Mouse (Mus musculus): ENCODE measurements around the gene Pih1d1. TPM values are rescaled to one million over a fixed set of nuclear protein-coding genes. Genes with fewer than 3 reads are reported as not detected.

Pih1d1 gene
- total and polyA plus RNA-seq, 3 experiments: 33.8 to 48.1 (median 36.7) TPM

DNA sequence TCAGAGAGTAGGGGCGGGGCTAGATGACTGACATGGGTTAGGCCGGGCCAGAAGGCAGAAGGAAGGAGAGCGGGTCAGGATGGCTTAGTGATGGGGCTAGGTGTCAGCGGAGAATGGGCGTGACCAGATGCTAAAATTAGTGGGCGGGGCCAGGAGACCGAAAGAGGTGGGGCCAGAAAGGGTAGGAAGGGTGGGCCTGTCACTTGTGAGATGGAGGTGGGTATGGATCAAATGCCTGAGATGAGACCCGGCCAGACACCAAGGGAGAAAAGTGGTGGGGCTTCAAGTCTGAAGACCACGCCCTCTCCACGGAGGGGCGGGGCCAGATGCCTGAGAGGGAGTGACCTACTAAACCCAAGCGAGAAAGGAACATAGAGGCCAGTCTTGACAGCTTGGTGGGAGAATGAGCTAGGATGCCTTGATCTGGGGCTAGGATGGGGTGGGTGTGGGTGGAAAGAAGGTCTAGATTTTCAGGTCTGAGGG is 19.5 kb upstream of the Pih1d1 start:
- Histone ChIP-seq H3K36me3 (ENCODE audit: control insufficient read depth, insufficient read depth, low read length) (no peaks in the 10 kb centered on the region), H3K27me3 (ENCODE audit: control insufficient read depth, insufficient read depth, low read length) (no peaks in the 10 kb centered on the region), H3K4me3 (no peak overlapping the region), H3K27ac (no peak overlapping the region), H3K9ac (ENCODE audit: low read depth, low read length) (no peak overlapping the region), H3K4me1 (ENCODE audit: control insufficient read depth, insufficient read depth, low read length) (peaks cover 4% of the 10 kb centered on the region; the same call in 1 of the 2 replicates), H3K79me2 (replicated peaks; ENCODE audit: control insufficient read depth, insufficient read depth, low read length) (no peaks in the 10 kb centered on the region)
- WGBS: 37% methylated on average over 12 of the region's 12 CpGs
- no peak for TF ChIP-seq POLR2A (IDR thresholded peaks at IDR 0.05; ENCODE audit: insufficient read depth, low read depth, low read length)
- TF ChIP-seq CTCF (IDR thresholded peaks at IDR 0.05): no peak
- TF ChIP-seq EP300 (IDR thresholded peaks at IDR 0.05; ENCODE audit: insufficient read depth, low read depth, low read length): no peak
- DNase-seq: peak in 1 of 2 experiments; percentile 49
- intact Hi-C loops (cut with DNase I): loop anchor here (5.0 kb wide), 1 partner anchor 152 kb away; no protein-coding TSS in a partner anchor

DNA sequence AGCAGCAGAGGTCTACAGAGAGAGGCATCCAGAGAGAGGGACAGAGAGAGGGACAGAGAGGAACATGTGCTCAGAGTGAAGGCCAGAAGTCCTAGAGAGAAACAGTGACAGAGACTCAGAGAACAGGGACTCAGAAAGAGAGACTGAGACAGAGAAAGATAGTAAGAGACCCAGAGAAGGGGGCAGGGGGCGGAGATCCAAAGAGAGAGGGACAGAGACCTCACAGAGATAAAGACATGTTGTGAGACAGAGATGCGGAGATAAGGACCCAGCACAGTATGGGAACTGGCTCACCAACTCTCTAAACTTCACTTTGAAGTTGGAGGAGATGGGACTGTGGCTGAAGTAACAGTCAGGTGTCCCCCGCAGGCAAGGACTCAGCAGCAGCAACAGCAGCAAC is 18.7 kb upstream of the Pih1d1 start:
- Histone ChIP-seq H3K9ac (ENCODE audit: low read depth, low read length) (peak overlapping the region; percentile 39), H3K4me1 (ENCODE audit: control insufficient read depth, insufficient read depth, low read length) (peaks cover 4% of the 10 kb centered on the region; the same call in 1 of the 2 replicates), H3K79me2 (replicated peaks; ENCODE audit: control insufficient read depth, insufficient read depth, low read length) (no peaks in the 10 kb centered on the region), H3K27me3 (ENCODE audit: control insufficient read depth, insufficient read depth, low read length) (no peaks in the 10 kb centered on the region), H3K27ac (peak overlapping the region; percentile 96), H3K36me3 (ENCODE audit: control insufficient read depth, insufficient read depth, low read length) (no peaks in the 10 kb centered on the region), H3K4me3 (peak overlapping the region; percentile 69)
- WGBS: 74% methylated on average over 3 of the region's 3 CpGs
- intact Hi-C loops (cut with DNase I): loop anchor here (5.0 kb wide), 1 partner anchor 153 kb away; no protein-coding TSS in a partner anchor
- TF ChIP-seq CTCF (IDR thresholded peaks at IDR 0.05) (no peak), POLR2A (IDR thresholded peaks at IDR 0.05; ENCODE audit: insufficient read depth, low read depth, low read length) (no peak), EP300 (IDR thresholded peaks at IDR 0.05; ENCODE audit: insufficient read depth, low read depth, low read length) (no peak)
- no peak for DNase-seq

DNA sequence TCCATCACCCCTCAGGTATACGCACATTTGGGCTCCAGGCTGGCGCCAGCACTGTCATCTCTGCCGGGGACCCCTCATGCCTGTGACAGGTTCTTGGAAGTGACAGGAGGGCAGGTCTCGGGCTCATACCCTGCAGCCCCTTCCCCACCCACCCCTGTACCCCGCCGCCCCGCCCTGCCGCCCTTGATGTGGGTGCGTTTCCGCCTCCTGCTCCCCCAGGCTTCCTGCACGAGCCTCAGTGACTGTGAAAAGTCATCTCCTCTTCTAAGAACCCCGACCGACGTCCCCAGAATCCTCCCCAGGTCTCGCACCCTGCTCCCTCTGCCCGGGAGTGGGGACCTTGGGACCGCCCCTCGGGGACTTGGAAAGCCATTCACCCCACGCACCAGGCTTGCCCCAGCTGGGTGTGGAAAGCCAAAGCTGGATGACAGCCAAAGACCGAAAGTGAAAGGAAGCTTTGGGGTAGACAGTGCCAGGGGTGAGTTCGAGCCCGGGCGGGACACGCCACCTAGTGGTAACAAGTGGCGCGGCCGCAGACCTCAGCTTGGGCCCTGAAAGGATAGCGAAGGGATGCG is 18.0 kb upstream of the Pih1d1 start, which contains the start of the genes Gm45713 and Flt3l:
Gm45713 (minus strand) TSS at position 239 of the 575 bp plus-strand sequence.
Flt3l (minus strand) TSS at position 440 of the 575 bp plus-strand sequence.
- Histone ChIP-seq H3K79me2 (replicated peaks; ENCODE audit: control insufficient read depth, insufficient read depth, low read length) (no peaks in the 10 kb centered on the region), H3K27ac (peak within 1 kb of the TSS; percentile 96), H3K4me1 (ENCODE audit: control insufficient read depth, insufficient read depth, low read length) (peaks cover 4% of the 10 kb centered on the region; the same call in 1 of the 2 replicates), H3K9ac (ENCODE audit: low read depth, low read length) (peak within 1 kb of the TSS; percentile 78), H3K27me3 (ENCODE audit: control insufficient read depth, insufficient read depth, low read length) (no peaks in the 10 kb centered on the region), H3K4me3 (peak within 1 kb of the TSS; percentile 69), H3K36me3 (ENCODE audit: control insufficient read depth, insufficient read depth, low read length) (no peaks in the 10 kb centered on the region)
- WGBS: 2% methylated on average over 28 of the region's 29 CpGs
- DNase-seq: peak; percentile 94 to 95
- intact Hi-C loops (cut with DNase I): loop anchor here (1.0 to 5.0 kb wide), 2 partner anchors 56 to 154 kb away; no protein-coding TSS in a partner anchor
- TF ChIP-seq CTCF (IDR thresholded peaks at IDR 0.05): no peak
- peak; percentile 59 for TF ChIP-seq POLR2A (IDR thresholded peaks at IDR 0.05; ENCODE audit: insufficient read depth, low read depth, low read length)
- peak; percentile 87; the same call in 1 of the 2 replicates for TF ChIP-seq EP300 (IDR thresholded peaks at IDR 0.05; ENCODE audit: insufficient read depth, low read depth, low read length)

DNA sequence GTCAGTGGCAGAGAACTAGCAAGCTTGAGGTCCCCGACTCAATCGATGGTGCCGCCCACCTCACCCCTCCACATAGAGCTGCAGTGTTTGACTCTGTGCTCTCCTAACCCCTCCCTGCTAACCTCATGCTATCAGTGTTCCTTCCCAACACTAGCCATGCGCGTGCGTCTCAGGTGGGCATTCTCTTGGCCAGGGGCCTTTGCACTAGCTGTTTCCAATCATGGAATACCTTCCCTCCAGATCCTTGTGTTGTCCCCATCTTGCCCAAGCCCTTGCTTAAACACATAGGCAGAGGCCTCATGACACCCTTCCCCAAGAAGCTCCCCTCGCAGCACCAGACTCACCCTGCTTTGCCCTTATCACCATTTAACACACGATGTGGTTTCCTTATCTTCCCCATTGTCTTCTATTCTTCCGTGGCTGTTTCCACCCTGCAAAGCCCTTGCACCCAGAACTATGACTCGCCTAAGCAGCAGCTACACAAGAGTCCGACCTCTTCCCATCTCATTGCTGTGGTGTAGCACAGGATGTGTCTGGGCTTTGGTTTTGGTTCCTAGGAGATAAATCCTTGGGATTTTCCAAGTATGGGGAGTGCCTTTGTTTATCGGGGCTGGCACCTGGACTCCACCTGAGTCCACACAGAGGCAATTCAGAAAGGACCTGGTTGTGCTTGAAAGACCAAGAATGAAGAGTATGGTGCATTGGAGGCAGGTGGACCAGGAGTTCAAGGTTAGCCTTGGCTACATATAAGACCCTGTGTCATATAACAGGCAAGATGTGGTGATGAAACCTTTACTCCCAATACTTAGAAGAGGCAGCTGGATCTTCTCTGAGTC is 16.7 kb upstream of the Pih1d1 start:
- no peaks in the 10 kb centered on the region for H3K36me3 ChIP-seq (ENCODE audit: control insufficient read depth, insufficient read depth, low read length)
- no peak overlapping the region for H3K9ac ChIP-seq (ENCODE audit: low read depth, low read length)
- H3K4me3 ChIP-seq: no peak overlapping the region
- TF ChIP-seq EP300 (IDR thresholded peaks at IDR 0.05; ENCODE audit: insufficient read depth, low read depth, low read length) (no peak), POLR2A (IDR thresholded peaks at IDR 0.05; ENCODE audit: insufficient read depth, low read depth, low read length) (no peak), CTCF (IDR thresholded peaks at IDR 0.05) (no peak)
- WGBS: 56% methylated on average over 12 of the region's 12 CpGs
- no peak overlapping the region for H3K27ac ChIP-seq
- no peaks in the 10 kb centered on the region for H3K27me3 ChIP-seq (ENCODE audit: control insufficient read depth, insufficient read depth, low read length)
- peaks cover 5% of the 10 kb centered on the region for H3K4me1 ChIP-seq (ENCODE audit: control insufficient read depth, insufficient read depth, low read length)
- intact Hi-C loops (cut with DNase I): loop anchor here (5.0 kb wide), 1 partner anchor 155 kb away; no protein-coding TSS in a partner anchor
- H3K79me2 ChIP-seq (replicated peaks; ENCODE audit: control insufficient read depth, insufficient read depth, low read length): no peaks in the 10 kb centered on the region
- no peak for DNase-seq

DNA sequence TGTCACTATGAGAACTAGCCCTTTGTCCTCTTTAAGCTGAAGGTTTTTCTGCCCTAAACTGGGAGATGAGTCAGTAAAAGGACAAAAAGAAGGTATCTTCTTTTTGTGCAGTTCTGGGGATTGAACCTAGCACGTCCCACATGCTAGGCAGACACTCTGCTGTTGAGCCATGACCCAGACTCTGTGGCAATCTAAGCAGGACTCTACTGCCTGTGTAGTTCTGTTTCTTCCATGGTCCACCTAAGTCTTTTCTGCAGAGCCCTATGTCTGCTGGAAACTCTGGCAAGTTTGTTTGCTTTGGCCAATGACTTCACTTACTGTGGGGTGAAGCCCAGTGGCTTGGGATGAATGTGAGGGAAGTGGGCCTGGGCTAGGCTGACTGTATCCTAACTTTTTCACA is 15.7 kb upstream of the Pih1d1 start:
- intact Hi-C loops (cut with DNase I): loop anchor here (5.0 kb wide), 1 partner anchor 156 kb away; no protein-coding TSS in a partner anchor
- Histone ChIP-seq H3K9ac (ENCODE audit: low read depth, low read length) (no peak overlapping the region), H3K4me1 (ENCODE audit: control insufficient read depth, insufficient read depth, low read length) (peaks cover 5% of the 10 kb centered on the region), H3K27me3 (ENCODE audit: control insufficient read depth, insufficient read depth, low read length) (no peaks in the 10 kb centered on the region), H3K4me3 (no peak overlapping the region), H3K36me3 (ENCODE audit: control insufficient read depth, insufficient read depth, low read length) (no peaks in the 10 kb centered on the region), H3K27ac (no peak overlapping the region), H3K79me2 (replicated peaks; ENCODE audit: control insufficient read depth, insufficient read depth, low read length) (no peaks in the 10 kb centered on the region)
- DNase-seq: no peak
- TF ChIP-seq POLR2A (IDR thresholded peaks at IDR 0.05; ENCODE audit: insufficient read depth, low read depth, low read length) (no peak), CTCF (IDR thresholded peaks at IDR 0.05) (no peak), EP300 (IDR thresholded peaks at IDR 0.05; ENCODE audit: insufficient read depth, low read depth, low read length) (no peak)
- 97% methylated on average over 1 of the region's 1 CpGs for WGBS

Data from heart, adult 2 months (tissue).